Mouse (Mus musculus): ENCODE measurements at regions not wholly inside any gene's neighbourhood (a gene's known extent, or its start where the extent isn't known, plus 50 kb on each side); places are given as distances from the start of the nearest gene placed in this dataset.

DNA sequence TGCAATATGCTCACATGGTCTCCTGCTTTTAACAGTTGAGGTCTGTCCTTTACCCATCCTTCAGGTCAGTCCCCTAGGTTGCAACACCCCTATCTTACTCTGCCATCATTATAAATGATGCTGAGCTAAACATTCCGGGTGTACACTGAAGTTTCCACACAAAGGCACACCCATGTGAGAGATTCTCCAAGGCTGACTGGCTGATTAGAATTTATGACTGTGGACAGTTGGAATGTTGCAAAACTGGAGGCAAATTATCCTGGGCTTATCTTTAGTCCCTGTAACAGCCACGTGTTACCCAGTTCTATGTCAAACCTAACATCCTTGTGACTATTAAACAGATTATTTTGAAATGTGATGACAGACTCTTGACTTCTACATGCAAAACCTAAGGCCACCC is 149.8 kb upstream of the Jmjd1c start:
- TF ChIP-seq TAL1 (conservative IDR thresholded peaks at IDR 0.05; ENCODE audit: low read depth, low read length) (no peak), CTCF (IDR thresholded peaks at IDR 0.05; ENCODE audit: low read depth, low read length) (no peak), POLR2AphosphoS5 (IDR thresholded peaks at IDR 0.05; ENCODE audit: insufficient replicate concordance, low read depth, low read length) (no peak), GATA1 (IDR thresholded peaks at IDR 0.05; ENCODE audit: borderline replicate concordance, low read length) (no peak), GATA2 (IDR thresholded peaks at IDR 0.05; ENCODE audit: borderline replicate concordance, low read depth, low read length) (no peak)
